Mouse (Mus musculus) brain, embryonic 18.5 days (tissue): ENCODE measurements at regions not wholly inside any gene's neighbourhood (a gene's known extent, or its start where the extent isn't known, plus 50 kb on each side); places are given as distances from the start of the nearest gene placed in this dataset.
A peak's percentile ranks its signal among the peaks of the same experiment; 100 is the strongest.

ENCODE experiments used
- DNase-seq: peaks from one replicate; pipeline ENCODE4 v3.0.0-alpha.2; 2012; ENCODE audit warnings: low read depth, low spot score

DNA sequence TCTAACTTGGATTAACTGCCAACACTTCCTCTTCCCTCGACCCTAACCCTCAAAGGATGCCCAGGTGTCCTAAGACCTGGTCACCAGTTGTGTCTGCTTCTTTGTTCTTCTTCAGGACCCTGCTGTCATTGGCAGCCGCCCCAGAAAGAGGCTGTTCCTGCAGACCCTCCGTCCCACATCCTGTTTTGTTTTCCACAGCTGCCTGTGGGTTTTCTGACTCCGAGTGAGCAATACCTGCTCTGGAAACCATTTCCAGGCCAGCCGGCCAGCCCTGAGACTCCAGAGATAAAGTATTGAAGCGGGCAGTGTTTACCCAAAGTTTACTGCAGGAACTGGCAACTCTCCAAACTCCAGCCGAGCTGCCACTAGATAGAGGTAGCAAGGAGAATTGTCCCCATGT lies 337.2 kb upstream of the Noct start:
- DNase-seq, result no peak

DNA sequence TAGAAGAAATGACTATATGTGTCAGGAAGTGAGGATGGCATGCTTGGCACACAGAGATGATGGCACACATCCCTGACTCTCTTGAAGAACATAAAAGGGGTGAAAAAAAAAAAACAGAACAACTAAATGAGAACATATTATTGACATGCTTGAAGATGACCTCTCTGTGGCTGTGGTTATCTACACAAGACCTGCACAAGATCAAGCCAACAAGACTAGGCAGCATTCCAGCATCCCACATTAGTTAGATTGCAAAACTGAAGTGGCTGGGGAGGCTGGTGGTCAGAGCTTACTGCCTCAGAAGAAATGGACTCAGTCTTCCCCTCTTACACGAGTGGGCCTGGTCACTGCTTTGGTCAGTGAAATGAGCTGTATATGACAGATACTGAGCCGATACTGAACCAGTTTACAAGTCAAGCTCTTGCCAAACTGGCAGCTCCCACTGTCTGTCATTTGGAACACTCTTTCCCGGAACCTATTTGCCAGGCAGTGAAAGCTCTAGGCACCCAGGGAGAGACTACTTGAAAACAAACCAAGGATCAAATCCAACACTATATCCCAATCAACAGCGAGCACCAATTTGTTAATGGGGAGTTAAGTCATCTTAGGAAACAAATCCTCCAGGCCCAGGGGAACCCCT lies 335.6 kb upstream of the Noct start:
- no peak for DNase-seq

DNA sequence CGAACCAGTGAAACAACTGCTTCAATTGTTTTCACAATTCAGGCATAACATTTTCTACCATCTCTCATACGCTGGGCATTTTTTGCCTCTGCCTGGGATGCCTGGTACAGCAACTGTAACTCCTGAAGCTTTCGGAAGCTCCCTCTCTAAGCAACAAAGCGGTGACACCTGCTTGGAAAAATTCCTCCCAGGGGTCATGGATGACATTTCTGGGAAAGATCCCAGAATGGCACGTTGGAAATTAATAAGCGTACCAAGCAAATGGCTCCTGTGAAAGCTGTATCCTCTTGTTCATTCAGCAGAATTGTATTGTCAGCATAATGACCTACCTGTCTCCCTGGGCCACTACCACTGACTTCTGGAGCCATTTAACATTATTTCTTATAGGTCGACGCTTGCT lies 333.7 kb upstream of the Noct start:
- no peak for DNase-seq

DNA sequence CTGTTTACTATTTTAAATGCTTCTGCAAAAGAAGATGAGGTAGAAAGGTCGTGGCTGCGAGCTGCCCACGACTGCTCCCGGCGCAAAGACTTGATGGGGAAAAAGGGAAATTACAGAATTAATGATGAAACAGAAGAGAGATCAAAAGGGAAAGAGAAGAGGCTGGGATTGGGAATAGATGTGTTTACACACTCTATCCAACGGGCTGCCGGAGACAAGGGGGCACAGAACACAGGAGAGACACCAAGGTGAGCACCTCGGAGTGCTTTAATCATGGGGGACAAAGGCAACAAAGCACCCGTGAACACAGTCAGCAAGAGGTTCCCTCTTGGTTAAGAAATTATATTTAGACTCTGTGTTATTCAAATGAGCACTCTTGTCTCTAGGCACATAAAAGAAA lies 326.1 kb upstream of the Noct start:
- no peak for DNase-seq

DNA sequence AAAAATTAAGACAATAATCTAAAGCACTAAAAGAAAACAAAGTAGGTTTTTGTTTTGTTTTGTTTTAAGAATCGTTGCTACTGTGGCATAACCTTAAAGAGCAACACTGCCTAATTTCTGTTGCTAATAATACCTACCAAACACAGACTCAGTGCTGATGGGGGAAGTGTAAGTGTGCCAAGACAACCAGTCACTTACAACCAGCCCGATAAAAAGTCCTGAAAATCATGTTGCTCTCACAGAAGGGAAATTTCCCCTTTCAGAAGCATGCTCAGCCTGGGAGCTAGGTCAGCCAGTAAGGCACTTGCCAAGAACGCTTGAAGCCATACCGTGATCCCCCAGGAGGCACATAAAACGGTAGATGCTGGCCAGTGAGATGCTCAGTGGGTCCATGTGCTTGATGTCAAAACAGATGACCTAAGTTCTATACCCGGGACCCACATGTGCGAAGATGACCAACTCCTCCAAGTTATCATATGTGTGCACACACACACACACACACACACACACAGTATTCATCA lies 324.4 kb upstream of the Noct start:
- DNase-seq, result no peak

DNA sequence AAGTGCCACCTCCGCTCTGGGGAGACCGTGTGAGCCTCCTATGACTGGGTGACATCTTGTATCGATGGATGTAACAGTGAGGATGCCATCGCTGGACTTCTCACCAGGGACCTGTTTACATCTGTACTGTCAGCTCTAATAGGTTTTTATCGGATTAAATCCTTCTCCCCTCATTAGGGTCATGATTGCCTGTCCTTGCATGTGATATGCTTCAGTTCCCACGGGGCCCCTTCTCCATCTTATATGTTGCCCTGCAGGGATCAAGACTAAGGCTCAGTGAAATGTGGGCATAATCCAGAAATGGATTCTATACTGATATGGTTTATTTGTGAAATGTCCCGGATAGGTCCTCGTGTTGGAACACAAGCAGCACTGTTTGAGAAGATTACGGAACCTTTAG lies 323.7 kb upstream of the Noct start:
- DNase-seq, result no peak

DNA sequence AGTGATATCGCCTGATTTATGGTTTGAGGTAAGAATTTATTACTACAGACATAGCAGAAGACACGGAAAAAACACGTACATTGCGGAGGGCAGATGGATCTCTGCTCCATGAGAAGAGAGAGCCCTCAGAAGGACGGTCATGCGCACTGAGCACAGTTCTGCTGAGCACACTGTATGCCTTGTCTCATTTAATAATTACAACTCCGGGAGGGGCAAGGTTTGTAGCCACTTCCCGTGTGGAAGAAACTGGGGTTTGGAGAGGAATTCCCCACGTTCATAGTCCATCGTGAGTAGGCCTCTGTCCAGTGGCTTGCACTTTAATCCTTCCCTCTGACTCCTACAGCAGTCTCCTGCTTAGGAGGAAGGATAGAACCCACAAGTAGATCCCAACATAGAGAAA lies 322.9 kb upstream of the Noct start:
- DNase-seq, result no peak

DNA sequence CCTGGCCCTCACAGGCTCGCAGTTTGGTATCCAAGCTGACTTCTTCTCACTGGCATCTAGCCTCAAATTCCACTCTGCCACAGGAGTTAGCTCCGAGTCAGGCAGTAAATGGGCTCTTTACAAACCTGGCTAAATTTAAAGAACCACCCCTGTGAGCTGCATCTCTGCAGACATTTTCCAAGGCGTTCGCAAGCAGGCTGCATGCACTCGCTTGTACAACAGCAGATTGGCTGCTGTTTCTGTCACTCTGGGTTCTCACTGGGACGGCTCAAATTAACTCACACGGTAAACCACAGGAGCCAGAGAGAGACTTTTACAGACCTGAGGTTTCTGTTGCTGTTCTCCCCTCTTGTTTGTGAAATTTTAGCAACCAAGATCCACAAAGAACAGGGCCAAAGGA lies 321.3 kb upstream of the Noct start:
- no peak for DNase-seq

DNA sequence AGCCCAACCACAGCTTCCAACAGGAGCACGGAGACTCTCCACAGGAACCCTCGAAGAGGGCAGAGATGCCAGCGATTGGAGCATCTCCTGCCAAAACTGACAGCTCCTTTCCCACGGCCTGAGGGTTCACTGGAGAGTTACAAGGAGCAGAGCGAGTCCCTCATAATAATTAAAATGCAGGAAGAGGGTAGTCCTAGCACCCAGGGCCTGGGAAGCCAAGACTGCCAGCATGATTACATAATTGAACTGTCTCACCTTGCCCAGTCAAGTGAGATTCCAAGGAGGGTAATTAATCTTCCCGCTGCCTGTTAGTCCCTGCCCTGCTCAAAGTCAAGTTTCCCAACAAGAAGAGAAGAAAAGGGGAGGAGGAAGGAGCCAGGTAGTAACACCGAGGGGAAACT lies 319.5 kb upstream of the Noct start:
- DNase-seq, result no peak

DNA sequence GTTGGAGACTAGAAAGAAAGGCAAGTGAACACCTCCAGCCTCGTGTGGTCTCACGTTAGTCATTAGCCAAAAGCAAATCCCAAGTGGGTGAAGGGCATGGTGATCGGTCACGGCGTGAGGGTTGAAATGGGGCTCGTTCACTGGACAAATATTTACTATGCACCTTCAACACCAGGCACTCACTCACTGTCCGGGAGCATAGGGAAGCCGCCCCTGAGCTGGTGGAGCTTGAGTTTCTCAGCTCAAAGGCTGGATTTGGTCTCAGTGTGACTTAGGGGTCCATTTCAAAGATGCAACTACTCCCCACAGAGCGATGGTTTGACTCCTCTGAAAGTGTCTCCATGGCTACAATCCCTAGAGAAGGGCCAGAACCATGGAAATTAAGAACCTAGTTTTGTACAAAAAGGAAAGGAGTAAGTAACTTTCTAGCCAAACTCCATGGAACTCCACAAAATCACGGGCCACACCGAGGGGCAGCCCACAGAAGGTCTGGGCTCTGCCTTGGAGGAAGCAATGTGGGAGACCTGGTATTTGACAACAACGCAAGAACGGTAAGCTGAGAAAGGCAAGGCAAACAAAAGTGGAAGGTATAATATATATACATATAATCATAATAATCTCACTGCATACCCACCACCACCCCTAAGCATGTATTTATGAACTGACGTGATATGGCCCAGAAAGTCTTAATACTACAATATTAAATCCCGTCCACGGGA lies 318.8 kb upstream of the Noct start:
- no peak for DNase-seq

DNA sequence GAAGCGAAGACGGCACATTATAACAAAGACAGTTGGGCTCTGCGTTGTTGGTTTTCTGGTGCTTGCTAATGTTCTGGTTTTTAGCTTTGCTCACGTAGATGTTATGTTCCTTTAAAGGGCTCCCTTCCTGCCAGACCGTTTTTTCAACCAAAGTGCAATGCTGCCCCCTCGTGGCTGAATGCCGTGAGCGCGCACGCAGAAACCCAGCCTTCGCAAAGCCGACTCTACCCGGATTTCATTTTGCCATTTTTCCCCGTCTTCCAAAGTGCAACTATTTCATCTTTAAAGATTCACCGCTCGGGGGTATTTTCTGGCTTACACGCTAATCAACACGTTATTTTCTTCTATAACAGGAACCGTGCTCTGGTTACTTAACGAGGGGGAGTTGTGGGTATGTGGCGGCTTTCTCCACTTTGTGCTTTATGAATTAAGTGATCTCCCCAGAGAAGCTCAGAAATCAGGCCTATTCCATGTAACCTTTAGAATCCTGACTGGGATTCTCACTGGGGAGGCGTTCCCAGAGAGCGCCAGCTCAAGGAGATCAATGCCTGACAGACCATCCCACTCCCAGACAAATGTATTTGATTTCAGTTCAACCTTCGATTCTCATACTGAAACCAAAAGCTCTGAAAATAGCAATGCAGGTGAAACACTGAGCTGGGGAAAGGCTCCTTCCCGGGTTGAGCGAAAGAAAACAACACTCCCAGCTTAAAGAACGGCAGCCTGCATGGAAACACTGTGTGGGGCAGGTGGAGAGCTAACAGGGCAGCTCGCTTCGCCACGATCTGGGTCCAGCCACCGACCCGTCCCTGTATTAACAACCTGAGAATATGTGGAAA lies 318.0 kb upstream of the Noct start:
- peak; percentile 85 for DNase-seq

DNA sequence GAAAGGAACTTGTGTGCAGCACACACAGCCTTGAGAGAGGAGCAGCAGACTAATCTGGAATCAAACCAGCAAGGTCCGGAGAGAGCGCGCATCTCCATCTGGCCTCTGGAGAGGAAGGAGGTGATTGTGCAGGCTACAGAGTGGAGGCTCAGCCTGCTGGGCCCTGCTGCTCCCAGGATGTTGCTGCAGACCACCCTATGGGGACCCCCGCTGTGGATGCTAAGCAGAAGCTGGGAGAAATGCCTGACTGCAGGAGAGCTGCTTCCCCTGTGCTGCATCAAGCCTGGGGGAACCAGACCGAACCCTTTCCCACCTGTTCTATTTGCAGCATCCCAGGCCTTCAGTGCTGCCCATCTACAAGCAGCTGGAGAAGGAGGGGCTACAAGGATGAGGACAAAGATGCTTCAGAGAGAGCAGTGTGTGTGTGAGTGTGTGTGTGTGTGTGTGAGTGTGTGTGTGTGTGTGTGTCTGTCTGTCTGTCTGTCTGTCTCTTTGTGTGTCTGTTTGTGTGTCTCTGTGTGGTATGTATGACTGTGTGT lies 311.2 kb upstream of the Noct start:
- DNase-seq, result no peak

DNA sequence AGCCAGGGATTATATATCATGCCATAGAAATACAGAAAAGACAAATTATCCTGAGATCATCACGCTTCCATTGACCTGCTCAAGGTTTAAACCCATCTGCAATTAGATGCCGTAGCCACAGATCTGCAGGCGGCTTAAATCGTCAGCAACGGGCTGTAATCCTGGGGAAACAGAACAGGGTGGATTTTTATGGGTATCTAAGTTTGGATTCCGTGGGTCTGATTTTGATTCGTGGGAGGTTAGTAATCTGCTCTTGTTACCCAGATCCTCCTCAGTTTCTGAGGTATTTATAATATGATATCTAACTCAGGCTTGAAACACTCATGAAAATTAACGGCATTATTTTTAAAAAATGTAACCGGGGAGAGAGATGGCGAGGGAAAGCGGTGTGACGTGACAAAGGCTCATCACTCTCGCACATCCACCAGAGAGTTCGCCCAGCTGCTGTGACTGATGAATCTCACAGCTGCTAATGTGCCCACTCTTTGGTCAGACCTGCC lies 309.3 kb upstream of the Noct start:
- no peak for DNase-seq

DNA sequence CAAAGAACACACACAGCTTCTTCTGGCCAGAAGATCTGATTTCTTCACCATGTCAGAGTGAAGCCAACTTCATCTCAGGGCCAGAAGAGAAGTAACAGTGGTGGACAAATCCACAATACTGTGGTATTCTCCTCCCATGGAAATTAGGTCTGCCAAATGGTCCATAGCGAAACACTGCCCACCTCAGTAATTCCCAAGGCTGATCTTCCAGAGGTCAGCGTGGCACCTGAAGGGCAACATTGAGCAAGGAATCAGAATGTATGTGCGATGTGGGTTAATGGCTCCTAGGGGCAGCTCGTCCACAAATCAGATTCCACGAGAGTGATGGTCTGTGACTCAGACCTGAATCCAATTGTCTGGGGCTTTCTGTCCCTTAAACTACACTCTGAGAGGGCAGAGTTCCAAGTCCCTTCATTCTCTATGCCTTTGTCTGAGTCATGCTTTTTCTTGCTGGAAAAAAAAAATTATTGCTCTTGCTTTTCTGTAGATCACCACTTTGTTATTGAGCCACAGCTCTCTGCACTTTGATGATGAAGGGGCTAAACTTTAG lies 307.9 kb upstream of the Noct start:
- no peak for DNase-seq

DNA sequence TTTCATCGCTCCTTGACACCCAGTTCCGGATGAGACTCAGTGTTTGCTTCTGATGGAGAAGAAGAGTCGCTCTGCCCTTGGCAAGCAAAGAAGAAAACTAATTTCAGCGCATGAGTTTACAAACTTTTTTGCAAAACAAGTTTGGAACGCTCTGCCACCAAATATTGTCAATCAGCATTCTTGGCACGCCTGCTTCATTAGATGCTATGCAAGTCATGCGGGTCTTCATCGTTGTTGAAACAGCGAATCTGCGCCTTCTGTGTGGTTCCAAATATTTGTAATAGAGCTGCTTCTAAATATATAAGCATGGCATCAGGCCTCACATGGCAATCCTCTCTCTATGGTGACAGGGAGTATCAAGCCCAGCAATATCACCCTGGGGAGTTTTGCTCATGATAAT lies 301.9 kb upstream of the Noct start:
- no peak for DNase-seq

DNA sequence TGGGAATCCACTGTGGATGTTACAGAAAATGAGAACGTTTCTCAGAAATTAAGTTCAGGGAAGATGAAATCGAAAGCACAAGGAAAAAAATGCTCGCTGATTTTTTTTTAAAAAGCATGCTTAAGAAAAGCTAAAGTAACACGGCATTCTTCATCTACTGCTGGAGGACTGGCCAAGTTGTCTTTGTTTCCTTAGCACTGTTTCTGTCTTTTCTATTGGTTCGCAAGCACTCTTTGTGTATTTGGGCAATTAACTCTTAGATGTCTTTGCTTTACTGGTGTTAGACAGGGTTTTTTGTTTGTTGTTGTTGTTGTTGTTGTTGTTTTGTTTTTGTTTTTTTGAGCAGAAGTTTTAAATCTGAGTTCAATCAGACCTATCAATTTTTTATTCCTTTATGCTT lies 301.4 kb upstream of the Noct start:
- no peak for DNase-seq

DNA sequence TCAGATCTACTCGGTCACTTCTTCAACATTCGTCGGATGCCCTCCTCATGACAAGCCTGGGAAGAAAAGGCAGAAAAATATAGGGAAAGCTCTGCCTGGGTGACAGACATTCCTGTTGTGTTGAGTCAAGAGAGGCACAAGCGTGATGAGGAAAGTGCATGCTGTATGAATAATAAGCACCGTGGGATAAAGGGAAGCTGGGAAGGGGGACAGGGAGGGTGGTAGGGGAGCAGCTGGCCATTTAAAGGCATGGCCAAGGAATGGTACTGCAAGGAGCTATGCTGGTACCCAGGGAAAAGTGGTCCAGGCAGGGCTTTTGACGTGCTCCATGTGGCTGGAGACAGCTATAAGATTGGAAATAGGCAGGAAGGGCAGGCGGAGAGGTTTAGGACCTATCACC lies 300.9 kb upstream of the Noct start:
- no peak for DNase-seq

DNA sequence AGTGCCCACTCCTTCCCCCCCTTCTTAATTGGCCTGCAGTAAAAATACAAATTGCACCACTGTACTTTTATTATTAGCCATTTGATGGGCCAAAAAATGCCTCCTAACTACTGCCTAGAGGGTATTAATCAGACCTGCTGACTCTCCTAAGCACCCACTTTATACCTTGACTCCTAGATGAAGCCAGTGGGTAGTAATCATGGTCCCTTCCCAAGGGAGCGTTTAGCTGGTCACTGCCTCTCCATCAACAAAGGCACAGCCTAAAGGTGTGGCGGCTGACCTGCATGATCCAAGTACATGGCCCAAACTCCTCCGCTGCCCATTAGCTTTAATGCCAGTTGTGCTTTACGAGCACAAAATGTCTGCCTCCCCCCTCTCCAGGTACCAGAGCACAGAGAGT lies 296.9 kb upstream of the Noct start:
- no peak for DNase-seq

DNA sequence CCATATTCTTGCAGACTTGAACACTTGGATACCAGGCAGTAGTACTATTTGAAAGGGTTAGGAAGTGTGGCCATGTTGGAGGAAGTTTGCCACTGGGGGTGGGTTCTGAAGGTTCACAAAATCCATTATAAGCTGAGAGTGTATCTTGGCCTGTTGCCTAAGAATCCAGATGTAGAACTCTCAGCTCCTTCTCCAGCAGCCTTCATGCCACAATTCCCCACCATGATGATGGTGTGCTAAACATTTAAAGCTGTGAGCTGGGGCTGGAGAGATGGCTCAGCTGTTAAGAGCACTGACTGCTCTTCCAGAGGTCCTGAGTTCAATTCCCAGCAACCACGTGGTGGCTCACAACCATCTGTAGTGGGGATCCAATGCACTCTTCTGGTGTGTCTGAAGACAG lies 295.2 kb upstream of the Noct start:
- DNase-seq, result no peak

DNA sequence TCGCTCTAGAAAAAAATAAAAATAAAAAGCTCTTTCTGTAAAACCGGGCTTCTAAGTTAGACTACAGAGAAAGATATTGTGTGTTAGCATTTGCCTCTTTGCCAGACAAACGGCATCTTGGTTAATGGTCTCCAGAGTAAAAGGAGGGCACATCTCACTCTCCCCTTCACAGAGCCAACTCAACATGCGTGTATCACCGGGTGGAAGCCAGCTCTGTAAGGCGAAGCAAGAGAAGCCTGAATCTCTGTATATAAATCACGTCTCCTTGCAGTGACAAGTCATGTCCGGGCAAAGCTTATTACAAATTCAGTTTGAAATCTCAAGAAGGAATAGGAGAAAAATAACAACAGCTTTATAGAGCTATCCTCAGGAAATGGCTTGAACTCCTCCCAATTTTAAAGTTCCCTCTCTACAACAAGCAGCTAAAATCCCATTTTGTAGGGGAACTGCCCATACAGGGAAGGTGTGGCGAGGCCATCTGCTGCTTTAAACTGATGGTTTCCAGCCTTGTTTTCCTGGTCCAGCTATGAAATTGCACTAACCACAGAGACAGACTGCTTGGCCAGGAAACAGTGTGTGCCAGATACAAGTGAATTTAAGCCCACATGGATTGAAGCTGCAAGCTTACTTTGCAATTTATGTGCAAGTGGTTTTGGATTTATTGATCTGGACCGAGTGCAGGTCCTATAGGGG lies 291.7 kb upstream of the Noct start:
- DNase-seq, result no peak

DNA sequence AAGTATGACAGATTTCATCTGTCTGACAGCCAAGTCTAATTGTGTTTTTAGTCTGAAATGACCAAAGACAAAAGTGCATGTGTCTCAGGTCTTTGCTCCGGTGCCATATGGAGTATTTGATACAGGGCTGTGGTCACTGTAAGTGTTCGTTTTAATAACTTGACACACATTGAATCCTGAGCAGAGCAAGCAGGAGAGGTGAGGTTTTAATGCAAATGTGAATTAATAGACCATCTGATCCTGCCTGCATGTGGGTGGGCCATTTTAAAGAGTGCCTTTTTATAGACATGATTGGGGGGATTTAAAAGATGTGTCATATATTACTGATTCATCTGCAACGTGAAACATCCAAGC lies 291.2 kb upstream of the Noct start:
- DNase-seq, result no peak
